Mouse (Mus musculus): ENCODE measurements at regions not wholly inside any gene's neighbourhood (a gene's known extent, or its start where the extent isn't known, plus 50 kb on each side); places are given as distances from the start of the nearest gene placed in this dataset.

GRCm38 (mm10) chr17:47118010-47118409 is 107.7 kb upstream of the Ubr2 start:
- no peak for ATAC-seq (ENCODE audit: extremely low read depth, insufficient number of reproducible peaks, low FRiP score, poor library complexity, severe bottlenecking)

GRCm38 (mm10) chr17:47115754-47116153 is 105.4 kb upstream of the Ubr2 start:
- no peak for ATAC-seq (ENCODE audit: extremely low read depth, insufficient number of reproducible peaks, low FRiP score, poor library complexity, severe bottlenecking)

GRCm38 (mm10) chr17:47115141-47115540 is 104.8 kb upstream of the Ubr2 start:
- ATAC-seq (ENCODE audit: extremely low read depth, insufficient number of reproducible peaks, low FRiP score, poor library complexity, severe bottlenecking) = no peak

GRCm38 (mm10) chr17:47114736-47115135 is 104.4 kb upstream of the Ubr2 start:
- ATAC-seq (ENCODE audit: extremely low read depth, insufficient number of reproducible peaks, low FRiP score, poor library complexity, severe bottlenecking) = no peak

- ATAC-seq (ENCODE audit: extremely low read depth, insufficient number of reproducible peaks, low FRiP score, poor library complexity, severe bottlenecking) = no peak
These were observed 102.3 kb upstream of the Ubr2 start for GRCm38 (mm10) chr17:47112556-47113225.

- ATAC-seq (ENCODE audit: extremely low read depth, insufficient number of reproducible peaks, low FRiP score, poor library complexity, severe bottlenecking) = no peak
These were observed 100.5 kb upstream of the Ubr2 start for GRCm38 (mm10) chr17:47110836-47111235.

GRCm38 (mm10) chr17:47104328-47104727 is 94.0 kb upstream of the Ubr2 start:
- ATAC-seq (ENCODE audit: extremely low read depth, insufficient number of reproducible peaks, low FRiP score, poor library complexity, severe bottlenecking) = no peak

GRCm38 (mm10) chr17:47095191-47095590 is 84.8 kb upstream of the Ubr2 start:
- ATAC-seq (ENCODE audit: extremely low read depth, insufficient number of reproducible peaks, low FRiP score, poor library complexity, severe bottlenecking) = no peak

GRCm38 (mm10) chr17:47092076-47092475 is 81.7 kb upstream of the Ubr2 start:
- ATAC-seq (ENCODE audit: extremely low read depth, insufficient number of reproducible peaks, low FRiP score, poor library complexity, severe bottlenecking) = no peak

GRCm38 (mm10) chr17:47089769-47090168 is 79.4 kb upstream of the Ubr2 start:
- no peak for ATAC-seq (ENCODE audit: extremely low read depth, insufficient number of reproducible peaks, low FRiP score, poor library complexity, severe bottlenecking)

- ATAC-seq (ENCODE audit: extremely low read depth, insufficient number of reproducible peaks, low FRiP score, poor library complexity, severe bottlenecking) = no peak
These were observed 58.9 kb upstream of the Ubr2 start for GRCm38 (mm10) chr17:47069206-47069605.

GRCm38 (mm10) chr17:47065307-47065901 is 55.0 kb upstream of the Ubr2 start:
- ATAC-seq (ENCODE audit: extremely low read depth, insufficient number of reproducible peaks, low FRiP score, poor library complexity, severe bottlenecking) = no peak

- no peak for ATAC-seq (ENCODE audit: extremely low read depth, insufficient number of reproducible peaks, low FRiP score, poor library complexity, severe bottlenecking)
These were observed 54.4 kb upstream of the Ubr2 start for GRCm38 (mm10) chr17:47064592-47065306.

GRCm38 (mm10) chr17:47064006-47064405 is 53.6 kb upstream of the Ubr2 start:
- ATAC-seq (ENCODE audit: extremely low read depth, insufficient number of reproducible peaks, low FRiP score, poor library complexity, severe bottlenecking) = no peak

- ATAC-seq (ENCODE audit: extremely low read depth, insufficient number of reproducible peaks, low FRiP score, poor library complexity, severe bottlenecking) = no peak
These were observed 50.8 kb upstream of the Ubr2 start for GRCm38 (mm10) chr17:47061031-47061620.

Measured in neutrophil, adult 5-6 weeks (primary cell).